Mouse (Mus musculus): ENCODE results near the gene Bfar.

GRCm38 (mm10) chr16:13674511-13674910, 2.9 kb downstream of the Bfar start:
- TF ChIP-seq CTCF (IDR thresholded peaks at IDR 0.05; ENCODE audit: low read depth) (no peak), EP300 (IDR thresholded peaks at IDR 0.05; ENCODE audit: low read depth) (no peak)
